Mouse (Mus musculus) liver, adult 2 months (tissue): ENCODE measurements around the gene Fbrs.

Experiments used
- CTCF ChIP-seq: fragments of 200-500 bp; IDR thresholded peaks from 2 replicates; pipeline ENCODE4 v1.5.1; 2011; ENCODE audit warnings: low read depth, low read length, control low read depth
- POLR2A ChIP-seq: fragments of 200-500 bp; IDR thresholded peaks from 2 replicates; pipeline ENCODE4 v1.6.1; 2011; ENCODE audit warnings: low read length, control low read depth; ENCODE audit not compliant: insufficient read depth; ENCODE audit errors: extremely low read depth

GRCm38 (mm10) chr7:127437724-127438123 lies 41.3 kb upstream of the Fbrs start:
- no peak for TF ChIP-seq POLR2A
- peak; percentile 52; the same call in 1 of the 2 replicates for TF ChIP-seq CTCF
